Mouse (Mus musculus) stomach, postnatal 0 days (tissue): ENCODE data around the gene Tkt. TPM values are rescaled to one million over a fixed set of nuclear protein-coding genes. Genes with fewer than 3 reads are reported as not detected.

Experiments used
- ATAC-seq: fragments of 200-750 bp; cut with Nextera tagmentation; 2 replicates; pipeline ENCODE4 v1.8.0; 2017; ENCODE audit not compliant: low FRiP score, low TSS enrichment
- DNase-seq: peaks from one replicate; pipeline ENCODE4 v3.0.0-alpha.2; 2016; ENCODE audit warnings: low spot score
- H3K27ac ChIP-seq: fragments of 300-500 bp; sonication (generic); replicated peaks from 2 replicates; pipeline ENCODE4 v1.5.1; 2014; ENCODE audit warnings: mild to moderate bottlenecking, control low read depth
- H3K27me3 ChIP-seq: fragments of 300-500 bp; sonication (generic); 2 replicates; pipeline ENCODE4 v1.6.1; 2014; ENCODE audit warnings: low read length; ENCODE audit not compliant: control insufficient read depth, insufficient read depth
- H3K36me3 ChIP-seq: fragments of 300-500 bp; sonication (generic); 2 replicates; pipeline ENCODE4 v1.6.1; 2014; ENCODE audit warnings: low read length, mixed read lengths; ENCODE audit not compliant: control insufficient read depth, insufficient read depth
- H3K4me1 ChIP-seq: fragments of 300-500 bp; sonication (generic); replicated peaks from 2 replicates; pipeline ENCODE4 v1.6.1; 2014; ENCODE audit warnings: antibody characterized with exemption; ENCODE audit not compliant: control insufficient read depth, insufficient read depth
- H3K4me2 ChIP-seq: fragments of 300-500 bp; sonication (generic); replicated peaks from 2 replicates; pipeline ENCODE4 v1.6.1; 2014; ENCODE audit warnings: low read depth, mild to moderate bottlenecking, control low read depth, moderate library complexity
- H3K4me3 ChIP-seq: fragments of 300-500 bp; sonication (generic); 2 replicates; pipeline ENCODE4 v1.5.1; 2014; ENCODE audit warnings: low read depth, low read length, control low read depth
- H3K9ac ChIP-seq: fragments of 300-500 bp; sonication (generic); 2 replicates; pipeline ENCODE4 v1.6.1; 2014; ENCODE audit warnings: mild to moderate bottlenecking, low read length, control low read depth, mixed read lengths
- H3K9me3 ChIP-seq: fragments of 300-500 bp; sonication (generic); 2 replicates; pipeline ENCODE4 v1.6.1; 2016; ENCODE audit warnings: low read length; ENCODE audit not compliant: control insufficient read depth
- CTCF ChIP-seq: IDR thresholded peaks from 2 replicates; pipeline ENCODE4 v1.5.1; 2016; ENCODE audit warnings: antibody characterized with exemption, low read depth, mild to moderate bottlenecking, moderate library complexity
- EP300 ChIP-seq: optimal IDR thresholded peaks from 2 replicates; pipeline ENCODE3; 2016; ENCODE audit warnings: antibody characterized with exemption
- WGBS: fragments of 180-500 bp; shearing (Covaris S2); extraction: QIAGEN DNeasy Blood & Tissue Kit; methylation state at CpG from one replicate; pipeline ENCODE4 v1.1.7; 2014; 5-methylcytosine and 5-hydroxymethylcytosine counted together
- polyA plus RNA-seq: library from polyadenylated mRNA; unstranded; fragments of >200 nt; fragmentation: Nextera tagmentation; extraction: Ambion mirVana; gene quantifications from 2 replicates; pipeline ENCODE4 v1.2.1, GENCODE M21; 2015

Gene Tkt
- polyA plus RNA-seq, 1 experiment from 2014 or later = 200 TPM

- TF ChIP-seq CTCF (no peak), EP300 (no peak)
- H3K4me1 ChIP-seq = no peaks in the 10 kb centered on the region
- no peaks in the 10 kb centered on the region for H3K9me3 ChIP-seq
- no peak for DNase-seq
- no peak overlapping the region for H3K9ac ChIP-seq
- no peak overlapping the region for H3K4me2 ChIP-seq
- peaks cover 38% of the 10 kb centered on the region for H3K36me3 ChIP-seq
- no peak for ATAC-seq
- H3K27me3 ChIP-seq = no peaks in the 10 kb centered on the region
- no peak overlapping the region for H3K27ac ChIP-seq
- 78% methylated on average over 6 of the region's 6 CpGs for WGBS
- H3K4me3 ChIP-seq = no peak overlapping the region
Observed at GRCm38 (mm10) chr14:30523356-30523755, 24.8 kb upstream of the Tkt start.

- TF ChIP-seq CTCF = no peak
- ATAC-seq = no peak
- Histone ChIP-seq H3K4me2 (no peak overlapping the region), H3K9ac (no peak overlapping the region), H3K36me3 (peaks cover 18% of the 10 kb centered on the region), H3K27me3 (no peaks in the 10 kb centered on the region), H3K27ac (no peak overlapping the region), H3K4me1 (no peaks in the 10 kb centered on the region), H3K4me3 (no peak overlapping the region), H3K9me3 (no peaks in the 10 kb centered on the region)
- no peak for DNase-seq
- WGBS = 89% methylated on average over 10 of the region's 10 CpGs
Observed at GRCm38 (mm10) chr14:30528392-30528791, 19.8 kb upstream of the Tkt start.

GRCm38 (mm10) chr14:30528961-30529360 is 19.2 kb upstream of the Tkt start:
- TF ChIP-seq CTCF = no peak
- no peak for TF ChIP-seq EP300

GRCm38 (mm10) chr14:30529454-30529853 is 18.7 kb upstream of the Tkt start:
- ATAC-seq = no peak

More at GRCm38 (mm10) chr14:30528961-30529360, 19.2 kb upstream of the Tkt start:
- no peak overlapping the region for H3K4me2 ChIP-seq
- no peak overlapping the region for H3K9ac ChIP-seq
- H3K4me3 ChIP-seq = no peak overlapping the region
- ATAC-seq = no peak
- no peaks in the 10 kb centered on the region for H3K27me3 ChIP-seq
- H3K4me1 ChIP-seq = no peaks in the 10 kb centered on the region
- no peak overlapping the region for H3K27ac ChIP-seq
- H3K9me3 ChIP-seq = no peaks in the 10 kb centered on the region
- H3K36me3 ChIP-seq = peaks cover 14% of the 10 kb centered on the region
- no peak for DNase-seq
- WGBS = 74% methylated on average over 5 of the region's 5 CpGs

GRCm38 (mm10) chr14:30530726-30531269 is 17.4 kb upstream of the Tkt start:
- peak; percentile 52 for DNase-seq
- TF ChIP-seq EP300 (no peak), CTCF (no peak)
- WGBS = 42% methylated on average over 8 of the region's 8 CpGs

More at GRCm38 (mm10) chr14:30529454-30529853, 18.7 kb upstream of the Tkt start:
- 91% methylated on average over 12 of the region's 12 CpGs for WGBS
- Histone ChIP-seq H3K36me3 (peaks cover 13% of the 10 kb centered on the region), H3K4me3 (no peak overlapping the region), H3K27me3 (no peaks in the 10 kb centered on the region), H3K9me3 (no peaks in the 10 kb centered on the region), H3K4me2 (no peak overlapping the region), H3K27ac (no peak overlapping the region), H3K9ac (no peak overlapping the region), H3K4me1 (no peaks in the 10 kb centered on the region)
- DNase-seq = no peak
- TF ChIP-seq EP300 (no peak), CTCF (no peak)

GRCm38 (mm10) chr14:30531431-30531830 is 16.7 kb upstream of the Tkt start:
- H3K9me3 ChIP-seq = no peaks in the 10 kb centered on the region
- no peak for DNase-seq
- no peaks in the 10 kb centered on the region for H3K4me1 ChIP-seq
- peak overlapping the region; percentile 25; the same call in 1 of the 2 replicates for H3K27ac ChIP-seq
- 0 out of 2 replicates have a peak, but pooled peaks have one; percentile 22 for ATAC-seq
- no peak overlapping the region for H3K4me3 ChIP-seq
- no peaks in the 10 kb centered on the region for H3K27me3 ChIP-seq
- 81% methylated on average over 5 of the region's 5 CpGs for WGBS
- no peak for TF ChIP-seq EP300
- no peak for TF ChIP-seq CTCF
- peaks cover 4% of the 10 kb centered on the region for H3K36me3 ChIP-seq
- no peak overlapping the region for H3K9ac ChIP-seq
- no peak overlapping the region for H3K4me2 ChIP-seq

More at GRCm38 (mm10) chr14:30530726-30531269, 17.4 kb upstream of the Tkt start:
- Histone ChIP-seq H3K4me2 (no peak overlapping the region; the same call in 1 of the 2 replicates), H3K9ac (no peak overlapping the region), H3K36me3 (peaks cover 8% of the 10 kb centered on the region), H3K27me3 (no peaks in the 10 kb centered on the region), H3K4me1 (no peaks in the 10 kb centered on the region), H3K27ac (peak overlapping the region; percentile 40; the same call in 1 of the 2 replicates), H3K9me3 (no peaks in the 10 kb centered on the region), H3K4me3 (no peak overlapping the region)
- ATAC-seq = peak; percentile 18; the same call in 1 of the 2 replicates
